Mouse (Mus musculus) T-helper 17 cell (primary cell): ENCODE measurements around the gene 6430571L13Rik.

ENCODE experiments used
- in situ Hi-C, 2 experiments: fragments of 300-600 bp; cut with MboI, MseI; formaldehyde crosslinking; loops; 1 replicate in 1 of 2; 2 replicates in 1 of 2; pipeline ENCODE4 v1.15.1; 2025; ENCODE audit warnings: high pct_unique_total_duplicates in 2 of 2

6430571L13Rik gene

GRCm38 (mm10) chr9:107340267-107340859 is at the start of gene 6430571L13Rik:
Gene 6430571L13Rik (plus strand): TSS chr9:107340602.
- in situ Hi-C loops, result loop anchor here in 1 of 2 experiments (5.0 kb wide), 2 partner anchors 93 to 448 kb away; partner anchors contain the start of gene Manf

- in situ Hi-C loops, result loop anchor here (5.0 to 10.0 kb wide), 3 partner anchors 44 to 399 kb away; partner anchors contain the start of gene Manf (in 1 of the 2)
Measured at GRCm38 (mm10) chr9:107290897-107291296, 49.5 kb upstream of the 6430571L13Rik start.

- in situ Hi-C loops, result loop anchor here (5.0 to 10.0 kb wide), 3 partner anchors 47 to 402 kb away; partner anchors contain the start of gene Manf (in 1 of the 2)
Measured at GRCm38 (mm10) chr9:107294249-107294648, 46.2 kb upstream of the 6430571L13Rik start.

GRCm38 (mm10) chr9:107295616-107296015 is 44.8 kb upstream of the 6430571L13Rik start:
- in situ Hi-C loops, result loop anchor here (5.0 to 10.0 kb wide), 2 partner anchors 37 to 59 kb away; no protein-coding TSS in a partner anchor

- in situ Hi-C loops, result loop anchor here (5.0 to 10.0 kb wide), 2 partner anchors 36 to 59 kb away; no protein-coding TSS in a partner anchor
Measured at GRCm38 (mm10) chr9:107296016-107296040, 44.6 kb upstream of the 6430571L13Rik start, which contains the start of gene Cish. Gene Cish (plus strand): TSS chr9:107296026.

- in situ Hi-C loops, result loop anchor here (5.0 to 10.0 kb wide), 2 partner anchors 36 to 59 kb away; no protein-coding TSS in a partner anchor
Measured at GRCm38 (mm10) chr9:107296041-107296440, 44.4 kb upstream of the 6430571L13Rik start.

GRCm38 (mm10) chr9:107296501-107296965 is 43.9 kb upstream of the 6430571L13Rik start:
- in situ Hi-C loops, result loop anchor here (5.0 to 10.0 kb wide), 2 partner anchors 36 to 58 kb away; no protein-coding TSS in a partner anchor

GRCm38 (mm10) chr9:107297059-107297458 is 43.3 kb upstream of the 6430571L13Rik start:
- in situ Hi-C loops, result loop anchor here (5.0 to 10.0 kb wide), 2 partner anchors 35 to 58 kb away; no protein-coding TSS in a partner anchor

GRCm38 (mm10) chr9:107297658-107298057 is 42.7 kb upstream of the 6430571L13Rik start:
- in situ Hi-C loops, result loop anchor here (5.0 to 10.0 kb wide), 2 partner anchors 35 to 57 kb away; no protein-coding TSS in a partner anchor

GRCm38 (mm10) chr9:107298059-107298780 is 42.2 kb upstream of the 6430571L13Rik start:
- in situ Hi-C loops, result loop anchor here (5.0 to 10.0 kb wide), 2 partner anchors 34 to 57 kb away; no protein-coding TSS in a partner anchor

GRCm38 (mm10) chr9:107298876-107299275 is 41.5 kb upstream of the 6430571L13Rik start:
- in situ Hi-C loops, result loop anchor here (5.0 to 10.0 kb wide), 2 partner anchors 33 to 56 kb away; no protein-coding TSS in a partner anchor

GRCm38 (mm10) chr9:107299783-107300182 is 40.6 kb upstream of the 6430571L13Rik start:
- in situ Hi-C loops, result loop anchor here (5.0 to 10.0 kb wide), 4 partner anchors 33 to 1755 kb away; partner anchors contain the start of gene Trex1 (in 1 of the 2)

GRCm38 (mm10) chr9:107300224-107300973 is 40.0 kb upstream of the 6430571L13Rik start:
- in situ Hi-C loops, result loop anchor here (5.0 to 10.0 kb wide), 2 partner anchors 237 to 1754 kb away; partner anchors contain the start of gene Trex1 (in 1 of the 2)

- in situ Hi-C loops, result loop anchor here (5.0 to 10.0 kb wide), 2 partner anchors 236 to 1753 kb away; partner anchors contain the start of gene Trex1 (in 1 of the 2)
Measured at GRCm38 (mm10) chr9:107301554-107302331, 38.7 kb upstream of the 6430571L13Rik start.

- in situ Hi-C loops, result loop anchor here (5.0 to 10.0 kb wide), 2 partner anchors 235 to 1752 kb away; partner anchors contain the start of gene Trex1 (in 1 of the 2)
Measured at GRCm38 (mm10) chr9:107302592-107302991, 37.8 kb upstream of the 6430571L13Rik start.

- in situ Hi-C loops, result loop anchor here (5.0 to 10.0 kb wide), 2 partner anchors 234 to 1752 kb away; partner anchors contain the start of gene Trex1 (in 1 of the 2)
Measured at GRCm38 (mm10) chr9:107303121-107303820, 37.1 kb upstream of the 6430571L13Rik start.

GRCm38 (mm10) chr9:107303900-107304299 is 36.5 kb upstream of the 6430571L13Rik start:
- in situ Hi-C loops, result loop anchor here (5.0 to 10.0 kb wide), 2 partner anchors 233 to 1751 kb away; partner anchors contain the start of gene Trex1 (in 1 of the 2)

GRCm38 (mm10) chr9:107304383-107304782 is 36.0 kb upstream of the 6430571L13Rik start:
- in situ Hi-C loops, result loop anchor here (5.0 to 10.0 kb wide), 2 partner anchors 233 to 1750 kb away; partner anchors contain the start of gene Trex1 (in 1 of the 2)

- in situ Hi-C loops, result loop anchor here in 1 of 2 experiments (10.0 kb wide), 1 partner anchor 1750 kb away; the partner anchor contains the start of gene Trex1
Measured at GRCm38 (mm10) chr9:107305012-107305411, 35.4 kb upstream of the 6430571L13Rik start.
